Mouse (Mus musculus) kidney, adult 2 months (tissue): ENCODE data around the gene Nfib.
A peak's percentile ranks its signal among the peaks of the same experiment; 100 is the strongest.

ENCODE experiments used
- CTCF ChIP-seq: fragments of 200-500 bp; conservative IDR thresholded peaks from 2 replicates; pipeline ENCODE4 v1.5.1; 2011; ENCODE audit warnings: low read depth, mild to moderate bottlenecking, control low read depth, low read length, moderate library complexity, mixed read lengths; ENCODE audit not compliant: insufficient read depth, insufficient read length
- POLR2A ChIP-seq: fragments of 200-500 bp; IDR thresholded peaks from one replicate; pipeline ENCODE4 v1.6.1; 2011; ENCODE audit warnings: low read depth, low read length, control low read depth

DNA sequence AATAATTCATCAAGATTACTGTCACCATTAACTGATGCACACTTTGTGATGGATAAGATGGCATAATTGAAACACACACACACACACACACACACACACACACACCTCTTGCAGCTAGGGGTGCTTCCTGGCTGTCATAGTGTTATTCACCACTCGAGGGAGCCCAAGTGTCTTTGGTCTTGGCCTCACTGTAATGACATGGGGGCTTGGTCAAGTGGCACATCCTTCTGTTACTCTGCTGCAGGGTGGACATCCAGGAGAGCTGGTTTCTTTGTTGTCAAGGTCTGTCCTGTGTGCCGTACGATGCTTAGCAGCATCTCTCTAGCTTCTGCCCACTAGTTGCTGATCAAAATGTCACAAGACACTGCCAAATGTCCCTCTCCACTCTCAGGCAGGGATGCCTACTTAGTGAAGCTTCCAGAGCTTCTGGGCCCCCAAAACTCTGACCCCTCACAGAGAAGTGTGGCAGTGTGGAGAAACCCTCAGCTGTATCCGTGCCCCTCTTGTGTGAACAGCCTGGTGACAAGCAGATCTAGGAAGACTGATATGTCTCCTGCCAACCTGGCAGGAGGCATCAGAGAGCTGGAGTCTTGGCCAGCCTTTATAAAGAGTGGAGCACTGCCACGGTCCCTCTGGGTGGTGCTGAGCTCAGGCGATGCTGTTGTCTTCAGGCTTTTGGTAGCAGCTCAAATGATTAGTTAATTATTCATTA lies 62.4 kb downstream of the Nfib start:
- TF ChIP-seq CTCF (peak; percentile 46), POLR2A (no peak)
